Mouse (Mus musculus): Measurements from ENCODE around the gene Rab5c.

Rab5c gene

GRCm38 (mm10) chr11:100721254-100721653, 16.8 kb downstream of the Rab5c start:
- no peak for DNase-seq (ENCODE audit: extremely low spot score)

- no peak for DNase-seq (ENCODE audit: extremely low spot score)
Measured at GRCm38 (mm10) chr11:100720345-100720744, 17.7 kb downstream of the Rab5c start.

- no peak for DNase-seq (ENCODE audit: extremely low spot score)
Measured at GRCm38 (mm10) chr11:100719893-100720292, 18.1 kb downstream of the Rab5c start.

DNA sequence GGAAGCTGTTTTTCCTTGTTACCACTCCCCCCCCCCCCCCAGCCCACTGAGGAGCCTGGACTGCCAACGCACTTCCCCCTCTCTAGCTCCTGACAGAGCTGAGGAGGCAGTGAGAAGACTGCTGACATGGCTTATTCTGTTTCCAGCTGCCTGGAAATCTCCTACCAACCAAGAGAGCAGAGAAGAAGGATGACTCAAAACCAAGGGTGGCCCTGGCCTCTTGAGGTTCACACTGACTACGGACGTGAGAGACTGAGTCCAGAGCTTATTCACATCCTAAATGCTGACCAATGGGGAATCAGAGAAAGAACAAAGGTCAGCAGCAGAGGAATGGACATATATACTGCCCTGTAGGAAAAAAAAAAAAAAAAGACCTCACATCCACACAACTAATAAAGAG, 18.7 kb downstream of the Rab5c start:
- no peak for DNase-seq (ENCODE audit: extremely low spot score)

DNA sequence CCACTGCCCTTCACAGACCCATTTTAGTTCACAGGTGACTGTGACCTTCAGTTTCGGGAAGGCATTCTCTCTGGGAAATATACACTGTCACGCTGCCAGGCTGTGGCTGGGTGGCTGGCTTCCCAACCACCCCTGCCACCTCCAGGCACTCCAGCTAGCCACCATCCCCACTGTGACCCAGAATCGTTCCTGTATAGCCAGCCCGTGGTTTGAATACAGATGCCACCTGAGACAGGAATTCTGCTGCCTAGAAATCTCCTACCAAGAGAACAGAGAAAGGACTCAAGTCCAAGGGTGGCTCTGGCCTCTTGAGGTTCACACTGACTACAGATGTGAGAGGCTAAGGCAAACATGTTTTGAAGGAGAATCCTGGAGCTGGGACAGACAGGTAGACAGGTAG, 19.1 kb downstream of the Rab5c start:
- DNase-seq (ENCODE audit: extremely low spot score): no peak

- DNase-seq (ENCODE audit: extremely low spot score): no peak
Measured at GRCm38 (mm10) chr11:100718462-100718861, 19.6 kb downstream of the Rab5c start.

DNA sequence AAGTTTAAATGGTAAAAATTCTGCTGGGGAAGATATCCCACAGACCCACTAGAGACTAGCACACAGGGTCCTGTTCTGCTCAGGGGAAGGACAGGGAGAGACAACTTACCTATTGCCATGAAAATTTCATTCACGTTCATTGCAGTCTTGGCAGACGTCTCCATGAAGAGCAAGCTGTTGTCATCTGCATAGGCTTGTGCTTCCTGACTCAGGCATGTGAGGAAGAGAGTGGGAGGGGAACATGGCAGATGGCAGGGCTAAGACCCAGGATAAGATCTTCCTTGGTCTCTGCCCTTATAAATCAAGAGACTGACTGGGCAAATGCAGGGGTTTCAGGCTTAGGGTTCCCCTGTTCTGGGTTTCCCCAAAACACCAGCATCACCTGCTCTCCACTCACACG, 21.4 kb downstream of the Rab5c start:
- DNase-seq (ENCODE audit: extremely low spot score): no peak

DNA sequence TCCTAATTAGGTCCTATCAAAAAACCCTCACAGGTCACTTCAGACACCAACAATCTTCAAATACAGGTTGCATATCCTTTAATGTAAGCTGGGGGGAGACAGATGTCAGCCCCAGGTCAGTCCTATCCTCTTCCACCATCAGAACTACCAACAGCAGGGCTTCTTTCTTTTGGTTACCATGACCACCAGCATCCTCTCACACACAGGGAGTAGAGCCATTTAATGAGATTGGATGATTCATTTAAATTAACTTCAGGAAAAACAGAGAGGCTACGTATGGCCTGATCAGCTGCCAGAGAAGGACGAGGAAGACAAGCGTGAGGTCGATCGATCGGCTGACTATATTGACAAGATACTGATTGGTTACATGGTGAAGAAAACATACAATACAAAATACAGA, 23.1 kb downstream of the Rab5c start:
- no peak for DNase-seq (ENCODE audit: extremely low spot score)

GRCm38 (mm10) chr11:100714534-100714915, 23.5 kb downstream of the Rab5c start:
- DNase-seq (ENCODE audit: extremely low spot score): peak; percentile 65

DNA sequence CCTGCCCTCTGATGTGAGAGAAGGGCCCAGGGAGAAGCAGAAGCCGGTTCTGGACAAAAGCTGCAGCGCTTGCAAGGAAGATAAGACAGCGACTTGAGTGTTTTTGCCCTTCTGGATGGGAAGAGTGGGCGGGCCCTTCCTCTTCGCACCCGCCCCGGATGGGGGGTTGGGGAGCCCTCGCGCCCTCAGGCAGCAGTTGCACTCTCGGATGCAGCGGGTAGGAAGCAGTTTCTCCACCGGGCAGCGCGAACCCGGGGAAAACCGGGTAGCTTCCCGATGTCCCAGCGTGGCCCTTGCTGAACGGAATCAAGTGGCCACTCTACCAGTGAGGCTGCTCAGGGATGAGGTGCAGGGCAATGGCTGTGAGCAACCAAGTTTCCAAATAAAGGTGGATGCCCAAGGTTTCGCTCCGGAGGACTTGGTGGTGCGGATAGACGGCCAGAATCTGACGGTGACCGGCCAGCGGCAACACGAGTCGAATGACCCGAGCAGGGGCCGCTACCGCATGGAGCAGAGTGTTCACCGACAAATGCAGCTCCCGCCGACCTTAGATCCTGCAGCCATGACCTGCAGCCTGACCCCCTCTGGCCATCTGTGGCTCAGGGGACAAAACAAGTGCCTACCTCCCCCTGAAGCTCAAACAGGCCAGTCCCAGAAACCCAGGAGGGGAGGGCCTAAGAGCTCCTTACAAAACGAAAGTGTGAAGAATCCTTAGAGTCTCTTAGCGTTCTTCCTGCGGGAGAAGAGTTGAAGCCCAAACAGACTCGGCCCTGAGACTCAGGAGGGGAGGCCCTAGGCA, 24.1 kb downstream of the Rab5c start, which contains the start of gene Hspb9:
TSS of gene Hspb9 (plus strand) at position 116 of the 799 bp plus-strand sequence.
- DNase-seq (ENCODE audit: extremely low spot score): peak; percentile 79

GRCm38 (mm10) chr11:100713174-100713573, 24.8 kb downstream of the Rab5c start:
- peak; percentile 27 for DNase-seq (ENCODE audit: extremely low spot score)

- peak; percentile 84 for DNase-seq (ENCODE audit: extremely low spot score)
Measured at GRCm38 (mm10) chr11:100711783-100712615, 26.0 kb downstream of the Rab5c start, which contains the start of gene Kat2a. Gene Kat2a, minus strand, starts transcription at chr11:100712465.

DNA sequence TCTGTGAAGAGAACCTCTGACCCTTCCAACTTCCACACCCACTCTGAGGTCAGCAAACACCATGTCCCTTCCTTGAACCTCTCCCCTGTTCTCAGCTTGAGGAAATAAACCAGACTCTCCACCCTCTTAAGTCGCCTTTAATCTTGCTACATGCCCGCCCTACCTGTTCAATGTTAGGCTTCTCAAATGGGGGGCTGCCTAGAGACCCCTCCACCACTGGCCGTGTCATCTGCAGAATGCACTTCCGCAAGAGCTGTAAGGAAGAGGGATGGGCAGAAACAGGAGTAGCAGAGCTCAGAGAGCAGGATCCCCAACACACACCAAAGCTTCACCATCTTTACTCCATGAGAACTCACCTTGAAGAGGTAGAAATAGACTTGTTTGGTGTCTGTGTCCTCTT, 27.0 kb downstream of the Rab5c start:
- DNase-seq (ENCODE audit: extremely low spot score): no peak

- no peak for DNase-seq (ENCODE audit: extremely low spot score)
Measured at GRCm38 (mm10) chr11:100710528-100710927, 27.5 kb downstream of the Rab5c start.

DNA sequence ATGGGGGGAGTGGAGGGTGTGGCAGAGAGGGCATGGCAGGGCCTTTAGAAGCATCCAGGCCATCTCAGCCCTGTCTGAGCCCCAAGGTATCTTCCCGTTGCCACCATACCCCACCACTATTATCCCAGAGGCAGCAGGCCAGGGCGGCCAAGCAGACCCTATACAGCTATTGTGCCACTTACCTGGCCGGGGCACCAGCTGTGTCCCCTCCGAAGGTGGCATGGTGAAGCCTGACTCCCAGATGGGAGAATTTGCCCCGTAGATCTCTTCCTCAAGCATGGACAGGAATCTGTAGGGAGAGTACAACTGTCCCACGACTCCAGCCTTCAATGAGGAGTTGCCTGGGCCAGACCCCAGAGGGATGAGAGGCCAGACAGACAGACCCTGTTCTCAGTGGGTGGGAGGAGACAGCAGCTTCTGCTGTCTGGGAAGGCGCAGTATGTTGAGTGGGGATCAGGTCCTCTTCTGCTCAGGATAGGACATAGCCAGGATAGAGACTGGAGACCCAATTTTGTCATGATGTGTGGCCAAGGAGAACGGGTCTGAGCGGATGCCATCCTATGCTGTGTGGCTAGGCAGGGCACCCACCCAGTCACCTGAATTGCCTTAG, 28.7 kb downstream of the Rab5c start:
- DNase-seq (ENCODE audit: extremely low spot score): no peak

DNA sequence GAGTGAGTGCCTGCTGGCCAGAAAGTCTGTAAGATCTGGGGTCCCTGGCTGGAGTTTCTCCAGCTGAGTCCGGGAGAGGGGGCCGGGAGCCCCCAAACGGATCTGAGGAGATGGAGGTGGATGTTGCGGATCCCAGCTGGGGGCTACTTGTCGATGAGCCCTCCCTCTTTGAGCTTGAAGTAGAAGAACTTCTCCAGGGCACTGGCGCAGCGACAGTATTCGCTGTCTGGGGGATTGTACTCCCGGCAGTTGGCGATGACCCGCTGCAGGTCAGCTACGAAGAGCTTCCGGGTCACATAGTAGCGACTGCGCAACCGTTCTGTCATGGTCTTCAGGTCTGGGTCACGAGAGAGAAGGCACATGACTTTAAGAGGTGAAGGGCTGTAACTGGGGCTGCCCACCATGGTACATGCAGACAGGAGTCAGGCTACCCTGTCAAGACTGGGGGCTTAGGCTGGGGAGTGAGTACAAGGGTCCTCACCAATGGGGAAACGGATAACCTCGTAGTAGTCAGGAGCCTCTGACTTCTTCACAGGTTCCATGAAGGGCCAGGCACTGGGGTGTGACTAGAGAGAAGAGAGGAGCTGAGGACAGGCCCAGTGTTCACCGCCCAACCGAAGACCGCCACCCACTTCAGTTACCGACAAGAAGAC, 32.8 kb downstream of the Rab5c start:
- no peak for DNase-seq (ENCODE audit: extremely low spot score)

DNA sequence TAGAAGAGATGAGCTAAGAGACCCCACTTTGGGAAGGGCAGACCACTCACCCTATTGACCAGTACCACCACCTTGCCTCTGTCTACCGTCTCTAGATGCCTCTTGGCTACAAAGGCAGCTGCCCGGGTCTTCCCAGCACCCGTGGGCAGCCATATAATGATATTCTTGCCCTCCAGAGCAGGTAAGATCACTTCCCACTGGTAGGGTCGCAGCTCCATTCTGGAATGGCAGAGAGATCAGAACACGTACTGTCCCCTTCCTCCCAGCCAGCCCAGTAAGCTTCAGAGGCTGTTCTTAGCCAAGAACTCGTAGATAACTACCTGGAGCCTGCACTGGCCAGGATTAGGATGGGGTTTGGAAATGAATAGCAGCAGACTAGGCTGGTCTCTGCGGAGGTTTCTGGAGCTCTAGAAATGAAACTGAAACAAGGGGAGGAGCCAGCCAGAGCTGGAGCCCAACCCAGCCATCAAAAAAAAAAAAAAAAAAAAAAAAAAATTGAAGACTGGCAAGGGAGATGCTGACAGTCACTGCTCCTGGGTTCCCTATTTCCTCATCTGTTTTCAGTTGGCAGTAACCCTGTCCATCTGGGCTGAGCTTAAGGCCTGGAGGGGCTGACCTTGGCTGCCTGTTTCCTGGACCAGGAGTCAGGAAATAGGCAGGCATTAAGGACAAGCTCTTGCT, 34.0 kb downstream of the Rab5c start, which contains the start of gene Dhx58:
TSS of gene Dhx58 (minus strand) at position 421 of the 681 bp plus-strand sequence.
- no peak for DNase-seq (ENCODE audit: extremely low spot score)

DNA sequence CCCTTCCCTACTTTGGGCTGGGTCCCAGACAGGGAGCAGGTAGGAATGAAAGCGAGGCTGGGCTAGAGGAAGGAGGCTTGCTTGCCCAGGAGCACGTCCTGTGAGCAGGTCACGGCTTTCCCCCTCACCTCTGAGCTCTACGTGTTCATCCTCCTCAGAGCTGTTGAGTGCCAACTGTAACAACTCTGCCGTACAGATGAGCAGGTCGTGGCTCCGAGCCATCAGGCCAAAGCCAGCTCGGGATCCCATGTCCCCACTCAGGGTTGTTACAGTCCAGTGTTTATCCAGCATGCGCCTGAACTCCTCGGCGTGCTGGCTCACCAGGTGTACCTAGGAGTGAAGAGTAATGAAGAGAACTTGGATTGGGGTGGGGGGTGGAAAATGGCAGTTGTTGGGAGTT, 34.6 kb downstream of the Rab5c start:
- DNase-seq (ENCODE audit: extremely low spot score): no peak

GRCm38 (mm10) chr11:100702906-100703305, 35.1 kb downstream of the Rab5c start:
- no peak for DNase-seq (ENCODE audit: extremely low spot score)

DNA sequence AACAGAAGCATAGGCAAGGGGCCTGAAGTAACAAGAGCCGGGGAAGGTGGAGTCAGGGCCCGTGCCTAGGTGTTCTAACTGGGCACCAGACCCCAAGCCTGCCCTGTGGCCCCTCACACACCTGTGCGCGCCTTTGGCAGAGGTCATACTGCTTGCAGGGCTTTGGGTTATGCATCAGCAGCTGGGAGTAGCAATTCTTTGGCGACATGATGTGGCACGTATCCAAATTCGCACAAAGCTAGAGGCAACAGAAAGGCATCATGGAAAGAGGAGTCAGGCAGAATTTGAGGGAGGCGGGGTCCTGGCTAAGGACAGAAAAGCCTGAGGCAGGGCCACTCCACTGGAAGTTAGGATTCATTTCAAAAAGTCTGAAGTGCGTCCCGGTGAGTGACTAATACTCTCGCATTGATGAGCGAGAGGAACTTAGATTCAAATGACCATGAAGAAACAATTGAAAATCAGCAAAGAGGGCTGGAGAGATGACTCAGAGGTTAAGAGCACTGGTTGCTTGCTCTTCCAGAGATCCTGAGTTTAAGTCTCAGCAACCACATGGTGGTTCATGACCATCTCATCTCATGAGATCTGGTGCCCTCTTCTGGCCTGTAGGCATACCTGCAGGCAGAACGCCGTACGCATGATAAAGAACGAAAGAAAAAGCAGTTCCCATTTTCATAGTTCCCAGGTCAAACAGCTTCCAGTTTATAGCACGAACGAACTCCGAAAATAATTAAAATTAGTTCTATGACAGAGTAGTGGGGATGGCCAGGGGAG, 35.7 kb downstream of the Rab5c start:
- DNase-seq (ENCODE audit: extremely low spot score): peak; percentile 72

All from embryo, embryonic 9.5 days (tissue).